Mouse (Mus musculus): ENCODE measurements around the gene Olfr1188. TPM values are rescaled to one million over a fixed set of nuclear protein-coding genes. Genes with fewer than 3 reads are reported as not detected.
"Not testable (repeated sequence)": the region's sequence is repeated elsewhere in the genome, so short reads cannot be mapped to it uniquely, and the experiment has no call there.

Gene Olfr1188
- not detected in 2 replicates for polyA plus RNA-seq (2014; fragmentation: Nextera tagmentation; extraction: Ambion mirVana)

DNA sequence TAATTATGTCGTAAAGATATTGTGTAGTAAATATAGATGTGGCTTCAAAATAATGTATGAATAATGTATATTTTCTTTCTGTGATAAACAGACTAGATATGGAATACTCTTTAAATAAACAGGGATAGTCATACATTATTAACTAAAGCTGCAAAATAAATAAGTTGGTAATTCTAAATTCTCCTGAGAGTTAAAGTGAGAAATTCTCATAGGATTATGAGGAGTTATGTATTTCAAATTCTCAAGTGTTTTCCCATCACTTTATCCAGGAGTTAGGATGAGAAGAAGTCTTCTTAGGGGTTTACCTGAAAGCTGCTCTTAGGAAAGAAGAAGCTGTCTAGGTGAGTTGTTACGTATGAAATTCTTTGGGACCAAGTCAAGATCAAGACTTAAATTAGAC is at the start of gene Olfr1188:
Olfr1188 (plus strand) TSS at position 301 of the 400 bp plus-strand sequence.
- H3K9me3 ChIP-seq (ENCODE audit: control insufficient read depth, low read length), result no peaks in the 10 kb centered on the region
- H3K27me3 ChIP-seq (ENCODE audit: control insufficient read depth, insufficient read depth, low read length), result no peaks in the 10 kb centered on the region
- H3K4me2 ChIP-seq (replicated peaks), result no peak within 1 kb of the TSS
- H3K36me3 ChIP-seq (replicated peaks; ENCODE audit: control insufficient read depth, insufficient read depth), result no peaks in the 10 kb centered on the region
- no peaks in the 10 kb centered on the region for H3K4me1 ChIP-seq (replicated peaks; ENCODE audit: control insufficient read depth, insufficient read depth, low read length)
- no peak within 1 kb of the TSS for H3K27ac ChIP-seq
- no peak within 1 kb of the TSS for H3K4me3 ChIP-seq (replicated peaks; ENCODE audit: low read length)
- H3K9ac ChIP-seq, result no peak within 1 kb of the TSS
- WGBS, result 91% methylated on average over 2 of the region's 2 CpGs
- DNase-seq (ENCODE audit: low spot score) (no peak), ATAC-seq (ENCODE audit: low FRiP score) (no peak)

DNA sequence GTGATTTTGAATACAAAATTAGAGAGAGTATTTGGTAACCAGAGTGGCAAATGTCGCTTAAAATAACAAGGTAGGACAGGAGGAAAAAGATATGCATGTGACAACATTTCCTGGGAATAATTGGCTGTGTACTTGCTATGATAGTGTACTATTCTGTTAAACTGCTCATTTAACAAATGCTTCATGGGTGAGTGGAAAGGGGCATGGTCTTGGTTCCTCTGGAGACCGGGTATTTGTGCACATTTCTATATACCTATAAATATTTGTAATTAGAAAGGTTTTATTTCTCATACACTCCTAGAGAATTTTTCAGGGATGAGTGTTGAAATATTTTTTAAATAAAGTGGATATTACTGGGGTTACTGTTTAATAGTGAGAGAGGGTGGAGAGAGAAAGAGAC is 38.5 kb upstream of the Olfr1188 start, which contains the start of gene Olfr1186:
Olfr1186 (plus strand) TSS at position 301 of the 400 bp plus-strand sequence.
- no peaks in the 10 kb centered on the region for H3K36me3 ChIP-seq (replicated peaks; ENCODE audit: control insufficient read depth, insufficient read depth)
- H3K4me3 ChIP-seq (replicated peaks; ENCODE audit: low read length), result no peak within 1 kb of the TSS
- H3K9ac ChIP-seq, result no peak within 1 kb of the TSS
- no peaks in the 10 kb centered on the region for H3K4me1 ChIP-seq (replicated peaks; ENCODE audit: control insufficient read depth, insufficient read depth, low read length)
- no peaks in the 10 kb centered on the region for H3K27me3 ChIP-seq (ENCODE audit: control insufficient read depth, insufficient read depth, low read length)
- DNase-seq (ENCODE audit: low spot score) (no peak), ATAC-seq (ENCODE audit: low FRiP score) (no peak)
- 84% methylated on average over 2 of the region's 2 CpGs for WGBS
- H3K9me3 ChIP-seq (ENCODE audit: control insufficient read depth, low read length), result no peaks in the 10 kb centered on the region
- H3K27ac ChIP-seq, result no peak within 1 kb of the TSS
- H3K4me2 ChIP-seq (replicated peaks), result no peak within 1 kb of the TSS

DNA sequence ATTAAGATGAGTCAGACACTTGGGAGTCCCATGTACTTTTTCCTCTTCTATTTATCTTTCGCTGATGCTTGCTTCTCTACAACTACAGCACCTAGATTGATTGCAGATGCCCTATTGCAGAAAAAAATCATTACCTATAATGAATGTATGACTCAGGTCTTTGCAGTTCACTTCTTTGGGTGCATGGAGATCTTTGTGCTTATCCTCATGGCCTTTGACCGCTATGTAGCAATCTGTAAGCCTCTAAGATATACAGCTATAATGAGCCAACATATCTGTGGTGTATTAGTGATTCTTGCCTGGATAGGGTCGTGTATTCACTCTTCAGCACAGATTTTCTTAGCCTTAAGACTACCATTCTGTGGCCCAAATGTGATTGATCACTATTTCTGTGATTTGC is 31.0 kb upstream of the Olfr1188 start:
- Histone ChIP-seq H3K4me3 (replicated peaks; ENCODE audit: low read length) (no peak overlapping the region), H3K4me2 (replicated peaks) (no peak overlapping the region), H3K27me3 (ENCODE audit: control insufficient read depth, insufficient read depth, low read length) (no peaks in the 10 kb centered on the region), H3K9ac (no peak overlapping the region), H3K27ac (no peak overlapping the region), H3K4me1 (replicated peaks; ENCODE audit: control insufficient read depth, insufficient read depth, low read length) (no peaks in the 10 kb centered on the region), H3K9me3 (ENCODE audit: control insufficient read depth, low read length) (no peaks in the 10 kb centered on the region), H3K36me3 (replicated peaks; ENCODE audit: control insufficient read depth, insufficient read depth) (no peaks in the 10 kb centered on the region)
- no peak for DNase-seq (ENCODE audit: low spot score)
- no peak for ATAC-seq (ENCODE audit: low FRiP score)
- 80% methylated on average over 3 of the region's 3 CpGs for WGBS

DNA sequence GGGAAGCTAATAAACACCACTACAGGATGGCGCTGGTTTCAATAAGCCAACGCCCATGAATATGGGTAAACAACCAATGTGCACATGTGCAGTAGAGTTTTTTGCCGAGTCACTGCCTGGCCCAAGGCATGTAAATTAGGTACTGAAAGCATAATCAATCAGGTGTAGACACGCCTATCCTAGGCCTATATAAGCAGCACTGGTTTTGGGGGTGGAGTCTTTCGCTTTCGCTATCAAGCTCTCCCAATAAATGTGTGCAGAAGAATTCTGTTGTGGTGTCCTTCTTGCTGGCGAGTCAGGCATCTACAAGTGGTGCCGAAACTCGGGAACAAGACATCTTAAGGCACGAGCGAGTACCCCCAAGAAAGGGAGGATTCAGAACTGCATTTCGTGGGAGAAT is 16.0 kb downstream of the Olfr1188 start:
- not testable (repeated sequence) for ATAC-seq (ENCODE audit: low FRiP score); H3K4me1 ChIP-seq (replicated peaks; ENCODE audit: control insufficient read depth, insufficient read depth, low read length); H3K4me3 ChIP-seq (replicated peaks; ENCODE audit: low read length); H3K9ac ChIP-seq; H3K27ac ChIP-seq; H3K4me2 ChIP-seq (replicated peaks); H3K9me3 ChIP-seq (ENCODE audit: control insufficient read depth, low read length); H3K27me3 ChIP-seq (ENCODE audit: control insufficient read depth, insufficient read depth, low read length); DNase-seq (ENCODE audit: low spot score); H3K36me3 ChIP-seq (replicated peaks; ENCODE audit: control insufficient read depth, insufficient read depth)
- 93% methylated on average over 12 of the region's 12 CpGs for WGBS

DNA sequence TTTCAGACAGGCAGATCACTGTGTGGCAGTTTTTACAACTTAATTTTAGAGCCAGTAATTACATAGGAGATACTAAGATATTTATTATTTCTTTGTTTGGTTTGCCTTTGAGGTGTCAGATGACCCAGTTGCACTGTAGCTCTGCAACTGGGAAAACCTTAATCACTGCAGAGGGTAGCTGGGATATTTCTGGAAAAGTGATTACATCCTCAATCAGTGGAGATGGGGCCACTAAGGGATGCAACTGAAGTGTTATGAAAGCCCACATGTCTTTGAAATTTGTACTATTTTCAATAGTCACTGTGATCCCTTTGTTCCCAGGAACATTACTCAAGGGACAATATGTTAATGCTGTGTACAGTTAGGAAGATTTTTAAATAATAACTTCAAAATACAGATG is 29.4 kb downstream of the Olfr1188 start, which contains the start of gene Olfr1189:
Olfr1189 (plus strand) TSS at position 301 of the 400 bp plus-strand sequence.
- DNase-seq (ENCODE audit: low spot score), result no peak
- no peak within 1 kb of the TSS for H3K4me2 ChIP-seq (replicated peaks)
- no peaks in the 10 kb centered on the region for H3K36me3 ChIP-seq (replicated peaks; ENCODE audit: control insufficient read depth, insufficient read depth)
- no peak for ATAC-seq (ENCODE audit: low FRiP score)
- no peak within 1 kb of the TSS for H3K9ac ChIP-seq
- no peak within 1 kb of the TSS for H3K4me3 ChIP-seq (replicated peaks; ENCODE audit: low read length)
- no peaks in the 10 kb centered on the region for H3K4me1 ChIP-seq (replicated peaks; ENCODE audit: control insufficient read depth, insufficient read depth, low read length)
- H3K9me3 ChIP-seq (ENCODE audit: control insufficient read depth, low read length), result no peaks in the 10 kb centered on the region
- no peak within 1 kb of the TSS for H3K27ac ChIP-seq
- H3K27me3 ChIP-seq (ENCODE audit: control insufficient read depth, insufficient read depth, low read length), result no peaks in the 10 kb centered on the region

Other genes with a start within 250 kb of the Olfr1188 start
- gene Olfr1174-ps, start 241.8 kb upstream of the Olfr1188 start, polyA plus RNA-seq (2014; fragmentation: Nextera tagmentation; extraction: Ambion mirVana), result not detected in 2 replicates
- not detected in 2 replicates for gene Olfr1175-ps, start 229.7 kb upstream of the Olfr1188 start, polyA plus RNA-seq (2014; fragmentation: Nextera tagmentation; extraction: Ambion mirVana)
- not detected in 2 replicates for gene Olfr1176, start 220.2 kb upstream of the Olfr1188 start, polyA plus RNA-seq (2014; fragmentation: Nextera tagmentation; extraction: Ambion mirVana)
- not detected in 2 replicates for gene Olfr1177-ps, start 210.4 kb upstream of the Olfr1188 start, polyA plus RNA-seq (2014; fragmentation: Nextera tagmentation; extraction: Ambion mirVana)
- gene Olfr1178, start 169.9 kb upstream of the Olfr1188 start, polyA plus RNA-seq (2014; fragmentation: Nextera tagmentation; extraction: Ambion mirVana), result not detected in 2 replicates
- not detected in 2 replicates for gene Olfr1179, start 150.5 kb upstream of the Olfr1188 start, polyA plus RNA-seq (2014; fragmentation: Nextera tagmentation; extraction: Ambion mirVana)
- not detected in 2 replicates for gene Olfr1180, start 137.8 kb upstream of the Olfr1188 start, polyA plus RNA-seq (2014; fragmentation: Nextera tagmentation; extraction: Ambion mirVana)
- not detected in 2 replicates for gene Olfr1181, start 130.8 kb upstream of the Olfr1188 start, polyA plus RNA-seq (2014; fragmentation: Nextera tagmentation; extraction: Ambion mirVana)
- gene Gm13757, start 107.8 kb upstream of the Olfr1188 start, polyA plus RNA-seq (2014; fragmentation: Nextera tagmentation; extraction: Ambion mirVana), result not detected in 2 replicates
- not detected in 2 replicates for gene Olfr1183, start 102.1 kb upstream of the Olfr1188 start, polyA plus RNA-seq (2014; fragmentation: Nextera tagmentation; extraction: Ambion mirVana)
- gene Olfr1184, start 73.3 kb upstream of the Olfr1188 start, polyA plus RNA-seq (2014; fragmentation: Nextera tagmentation; extraction: Ambion mirVana), result not detected in 2 replicates
- not detected in 2 replicates for gene Olfr1185-ps1, start 63.6 kb upstream of the Olfr1188 start, polyA plus RNA-seq (2014; fragmentation: Nextera tagmentation; extraction: Ambion mirVana)
- not detected in 2 replicates for gene Olfr1186, start 38.4 kb upstream of the Olfr1188 start, polyA plus RNA-seq (2014; fragmentation: Nextera tagmentation; extraction: Ambion mirVana)
- gene Olfr1189, start 29.5 kb downstream of the Olfr1188 start, polyA plus RNA-seq (2014; fragmentation: Nextera tagmentation; extraction: Ambion mirVana), result not detected in 2 replicates
- not detected in 2 replicates for gene Olfr1191-ps1, start 83.6 kb downstream of the Olfr1188 start, polyA plus RNA-seq (2014; fragmentation: Nextera tagmentation; extraction: Ambion mirVana)
- gene Olfr1192-ps1, start 91.6 kb downstream of the Olfr1188 start, polyA plus RNA-seq (2014; fragmentation: Nextera tagmentation; extraction: Ambion mirVana), result not detected in 2 replicates
- gene Olfr1193, start 118.7 kb downstream of the Olfr1188 start, polyA plus RNA-seq (2014; fragmentation: Nextera tagmentation; extraction: Ambion mirVana), result not detected in 2 replicates
- not detected in 2 replicates for gene Olfr1195, start 132.3 kb downstream of the Olfr1188 start, polyA plus RNA-seq (2014; fragmentation: Nextera tagmentation; extraction: Ambion mirVana)
- not detected in 2 replicates for gene Olfr1196, start 147.7 kb downstream of the Olfr1188 start, polyA plus RNA-seq (2014; fragmentation: Nextera tagmentation; extraction: Ambion mirVana)
- not detected in 2 replicates for gene Olfr1197, start 175.4 kb downstream of the Olfr1188 start, polyA plus RNA-seq (2014; fragmentation: Nextera tagmentation; extraction: Ambion mirVana)
- gene Olfr1198, start 194.4 kb downstream of the Olfr1188 start, polyA plus RNA-seq (2014; fragmentation: Nextera tagmentation; extraction: Ambion mirVana), result not detected in 2 replicates
- gene Olfr1199, start 203.5 kb downstream of the Olfr1188 start, polyA plus RNA-seq (2014; fragmentation: Nextera tagmentation; extraction: Ambion mirVana), result not detected in 2 replicates
- not detected in 2 replicates for gene Olfr1200, start 213.6 kb downstream of the Olfr1188 start, polyA plus RNA-seq (2014; fragmentation: Nextera tagmentation; extraction: Ambion mirVana)
- gene Olfr1201, start 236.1 kb downstream of the Olfr1188 start, polyA plus RNA-seq (2014; fragmentation: Nextera tagmentation; extraction: Ambion mirVana), result not detected in 2 replicates

Data from hindbrain, embryonic 14.5 days (tissue).